Mouse (Mus musculus) stomach, postnatal 0 days (tissue): ENCODE results near the gene Chmp6.

Experiments used
- CTCF ChIP-seq: IDR thresholded peaks from 2 replicates; pipeline ENCODE4 v1.5.1; 2016; ENCODE audit warnings: antibody characterized with exemption, low read depth, mild to moderate bottlenecking, moderate library complexity
- EP300 ChIP-seq: optimal IDR thresholded peaks from 2 replicates; pipeline ENCODE3; 2016; ENCODE audit warnings: antibody characterized with exemption

DNA sequence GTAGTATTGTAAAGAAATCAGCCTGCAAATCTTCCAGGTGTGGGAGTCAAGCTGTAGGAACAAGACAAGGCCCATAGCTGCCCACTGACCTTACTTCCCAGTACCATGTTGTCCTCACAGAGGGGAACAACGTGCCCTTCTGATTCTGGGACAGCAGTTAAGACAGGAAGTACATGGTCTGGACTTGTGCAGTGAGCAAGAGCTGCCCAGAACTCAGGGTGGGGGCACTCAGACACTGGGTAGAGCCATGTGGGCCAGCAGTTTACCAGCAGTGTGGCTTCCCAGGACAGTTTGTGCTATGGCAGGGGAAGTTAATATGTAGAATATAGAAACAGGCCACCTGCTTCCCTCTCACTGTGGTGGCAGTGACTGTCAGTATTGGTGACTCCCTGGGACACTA is 38.4 kb upstream of the Chmp6 start:
- TF ChIP-seq CTCF (no peak), EP300 (no peak)
